In genomic region chr2:118549507-118550473, GRCm38 (mm10) we compare ENCODE assay signal across 8 mouse cellular contexts. TPM values are rescaled to one million over a fixed set of nuclear protein-coding genes. Genes with fewer than 3 reads are reported as not detected.
DNase-seq lines count a peak whose midpoint lies in the region; ATAC-seq lines count a peak whose summit lies in the region.

Bmf (minus strand) TSS chr2:118549687.

- peak; percentile 99 for DNase-seq in adrenal gland, adult 8-10 months
- DNase-seq in embryo, embryonic 9.5 days (ENCODE audit: extremely low spot score) = peak; percentile 98
- peak; percentile 99 to 100 for DNase-seq in gastrocnemius, postnatal 36 days
- DNase-seq in intestine, embryonic 14.5 days (ENCODE audit: low spot score) = peak; percentile 99
- DNase-seq in left cerebral cortex, postnatal 14 days (ENCODE audit: low spot score in 2 of 2) = peak; percentile 95 to 97
- DNase-seq in right cerebral cortex, postnatal 14 days = peak; percentile 96
- peak; percentile 98 for DNase-seq in urinary bladder, postnatal 25 days (ENCODE audit: low spot score)

- WGBS in intestine, embryonic 14.5 days = under 1% methylated on average over 45 of the region's 45 CpGs

- peak within 1 kb of the TSS; percentile 71 for H3K9ac ChIP-seq in intestine, embryonic 14.5 days (ENCODE audit: low read length)

- peak within 1 kb of the TSS; percentile 78 for H3K4me3 ChIP-seq in intestine, embryonic 14.5 days (ENCODE audit: low read depth, low read length)

- H3K9me3 ChIP-seq in intestine, embryonic 14.5 days (ENCODE audit: control insufficient read depth, low read length) = no peaks in the 10 kb centered on the region

- H3K27me3 ChIP-seq in intestine, embryonic 14.5 days (replicated peaks; ENCODE audit: control insufficient read depth, insufficient read depth, low read length) = no peaks in the 10 kb centered on the region

- peak within 1 kb of the TSS; percentile 64 for H3K27ac ChIP-seq in intestine, embryonic 14.5 days (ENCODE audit: low read depth)

- H3K4me2 ChIP-seq in intestine, embryonic 14.5 days (ENCODE audit: low read length) = peak within 1 kb of the TSS; percentile 91

- H3K36me3 ChIP-seq in intestine, embryonic 14.5 days (ENCODE audit: control insufficient read depth, insufficient read depth, low read length) = no peaks in the 10 kb centered on the region

- peak; percentile 87 for ATAC-seq in intestine, embryonic 14.5 days (replicated peaks; ENCODE audit: low FRiP score, low TSS enrichment, low read depth)
- ATAC-seq in megakaryocyte-erythroid progenitor cell, adult 5-6 weeks (replicated peaks; ENCODE audit: low FRiP score, low TSS enrichment, poor library complexity, severe bottlenecking) = peak; percentile 69

- H3K4me1 ChIP-seq in intestine, embryonic 14.5 days (replicated peaks; ENCODE audit: control insufficient read depth, insufficient read depth, low read length) = peaks cover 43% of the 10 kb centered on the region

- intact Hi-C loops in gastrocnemius, postnatal 36 days (cut with DNase I) = loop anchor here (5.0 kb wide), 2 partner anchors 37 to 62 kb away; no protein-coding TSS in a partner anchor
- intact Hi-C loops in left cerebral cortex, postnatal 14 days (cut with DNase I) = loop anchor here (5.0 kb wide), 2 partner anchors 48 to 62 kb away; partner anchors contain the start of gene Bub1b

RNA-seq across cellular contexts. Expression of gene Bmf, which starts in this region (rescaled TPM):
- total RNA-seq in adrenal gland, adult 8-10 months (2022) = 10 to 100 TPM; 13.2 to 29.5 (median 19.2) TPM
- total RNA-seq in gastrocnemius, postnatal 36 days (2021) = 1 to 10 TPM; 2.9 to 6.0 TPM
- polyA plus RNA-seq in intestine, embryonic 14.5 days (2014; fragmentation: Nextera tagmentation; extraction: Ambion mirVana) = 4.9 and 5.0 TPM in 2 replicates
- 1 to 10 TPM; 3.8 to 4.4 TPM for total RNA-seq in left cerebral cortex, postnatal 14 days (2021)
- total RNA-seq in megakaryocyte-erythroid progenitor cell, adult 5-6 weeks (2014; fragmentation: Nextera tagmentation) = 1.2 TPM in 1 of 2 replicates, not detected in the other
- total RNA-seq in megakaryocyte-erythroid progenitor cell, adult 5-6 weeks (2017) = 1.3 and 2.1 TPM in 2 replicates

Comparison
In these comparisons a context has a peak if more than half of its experiments do, and no peak if none do; other contexts are left out.
1. Peak in every context shown above with its lines: DNase-seq, ATAC-seq, H3K4me3 ChIP-seq and H3K27ac ChIP-seq.